Mouse (Mus musculus) central nervous system, embryonic 11.5 days (tissue): ENCODE measurements around the gene Tes. TPM values are rescaled to one million over a fixed set of nuclear protein-coding genes. Genes with fewer than 3 reads are reported as not detected.

Source experiments
- polyA plus RNA-seq: library from polyadenylated mRNA; depleted of rRNA; stranded (reverse); fragments of >200 nt; gene quantifications from 2 replicates; pipeline ENCODE4 v1.2.3, GENCODE M21; 2012; rRNA removed

Tes gene
- 33.6 and 68.8 TPM in 2 replicates for polyA plus RNA-seq

DNA sequence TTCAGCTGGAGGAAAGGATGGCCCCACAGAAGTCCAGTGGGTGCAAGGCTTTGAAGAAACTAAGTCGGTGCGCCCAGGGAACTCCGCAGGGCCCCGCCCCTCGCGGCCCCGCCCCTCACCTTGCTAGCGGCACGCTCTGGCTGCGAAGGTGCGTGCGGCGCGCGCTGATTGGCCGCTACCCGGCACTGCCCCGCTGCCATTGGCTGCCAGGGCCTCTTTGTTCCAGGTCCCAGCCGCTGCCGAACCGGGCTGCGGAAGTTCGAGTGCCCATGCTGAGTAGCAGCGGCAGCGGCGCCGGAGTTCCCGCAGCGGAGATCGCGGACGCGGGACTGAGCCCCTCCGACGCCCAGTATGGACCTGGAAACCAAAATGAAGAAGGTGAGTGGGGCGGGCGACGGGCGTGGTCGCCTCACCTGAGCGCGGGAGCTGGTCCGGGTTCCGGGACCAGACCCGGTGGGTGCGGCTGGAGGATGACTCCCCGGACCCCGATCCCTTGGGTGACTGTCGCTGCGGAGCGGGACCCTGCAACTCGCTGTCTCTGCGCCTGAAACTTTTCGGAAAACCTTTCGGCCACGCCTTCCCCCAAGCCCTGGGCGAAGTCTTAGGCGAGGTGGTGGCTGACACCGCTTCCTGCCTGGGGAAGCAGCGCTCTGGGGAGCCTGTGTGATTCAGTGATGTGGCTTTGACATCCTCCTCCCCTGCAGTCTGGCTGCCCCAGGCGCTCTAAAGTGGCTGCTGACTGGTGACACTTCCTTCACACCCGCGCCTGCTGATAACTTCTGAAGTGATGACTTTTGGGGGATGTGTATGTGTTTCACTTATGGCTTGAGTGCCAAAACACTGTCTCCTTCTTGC is at the start of gene Tes:
Gene Tes (plus strand): TSS at position 214 of the 855 bp plus-strand sequence.

Other genes starting within 250 kb of the Tes start
- gene Tfec, start 166.7 kb upstream of the Tes start, polyA plus RNA-seq, result 1.2 and 1.3 TPM in 2 replicates
- gene Cav2, start 216.0 kb downstream of the Tes start, polyA plus RNA-seq, result 1.3 and 3.8 TPM in 2 replicates
- gene Cav1, start 241.2 kb downstream of the Tes start, polyA plus RNA-seq, result 14.0 and 15.7 TPM in 2 replicates